Mouse (Mus musculus) CH12.LX (cell line): ENCODE data around the gene Mfap3l. TPM values are rescaled to one million over a fixed set of nuclear protein-coding genes. Genes with fewer than 3 reads are reported as not detected.

Experiments
- DNase-seq: peaks from one replicate; pipeline ENCODE4 v3.0.0-alpha.2; 2013; ENCODE audit errors: extremely low read depth
- H3K27ac ChIP-seq: 2 replicates; pipeline ENCODE4 v1.5.1; 2012; ENCODE audit warnings: low read depth, mild to moderate bottlenecking, control low read depth, moderate library complexity; ENCODE audit not compliant: insufficient read depth
- H3K27me3 ChIP-seq: replicated peaks from 2 replicates; pipeline ENCODE3; 2012; ENCODE audit warnings: inconsistent platforms
- H3K36me3 ChIP-seq, 2 experiments: replicated peaks in 1 of 2; 2 replicates each; pipeline versions ENCODE3 to v1.6.1; 2012; ENCODE audit warnings: inconsistent platforms in 1 of 2, low read length in 1 of 2, mild to moderate bottlenecking in 1 of 2, mixed read lengths in 1 of 2, moderate library complexity in 1 of 2; ENCODE audit not compliant: control insufficient read depth in 1 of 2, insufficient read depth in 1 of 2
- H3K4me1 ChIP-seq, 2 experiments: 2 replicates each; pipeline ENCODE4 v1.6.1; 2012; ENCODE audit warnings: inconsistent platforms in 1 of 2, moderate library complexity in 1 of 2; ENCODE audit not compliant: insufficient read depth in 2 of 2, control insufficient read depth in 1 of 2
- H3K4me2 ChIP-seq: 2 replicates; pipeline ENCODE4 v1.6.1; 2012; ENCODE audit warnings: low read depth, mild to moderate bottlenecking, control low read depth; ENCODE audit not compliant: poor library complexity, insufficient read depth, severe bottlenecking
- H3K4me3 ChIP-seq, 3 experiments: fragments of 150-350 bp in 1 of 3; sonication (generic) in 1 of 3; replicated peaks in 1 of 3; 2 replicates each; pipeline versions ENCODE3 to v1.5.1; 2011 to 2012; ENCODE audit warnings: low read depth in 2 of 3, low read length in 2 of 3, mild to moderate bottlenecking in 2 of 3, moderate library complexity in 2 of 3, control low read depth in 1 of 3, improper control_type of control experiment in 1 of 3, inconsistent platforms in 1 of 3, mixed read lengths in 1 of 3; ENCODE audit not compliant: poor library complexity in 1 of 3
- H3K79me2 ChIP-seq: replicated peaks from 2 replicates; pipeline ENCODE4 v1.6.1; 2012; ENCODE audit warnings: mild to moderate bottlenecking, moderate library complexity; ENCODE audit not compliant: control insufficient read depth, poor library complexity, insufficient read depth, severe bottlenecking; ENCODE audit errors: extremely low read depth
- H3K9ac ChIP-seq: 2 replicates; pipeline ENCODE4 v1.6.1; 2012; ENCODE audit warnings: low read depth, mild to moderate bottlenecking, control low read depth, moderate library complexity; ENCODE audit not compliant: insufficient read depth
- H3K9me3 ChIP-seq: replicated peaks from 2 replicates; pipeline ENCODE3; 2012; ENCODE audit warnings: low read length, inconsistent platforms, mixed read lengths
- BHLHE40 ChIP-seq: IDR thresholded peaks from 2 replicates; pipeline ENCODE4 v1.6.1; 2011; ENCODE audit warnings: mild to moderate bottlenecking, low read depth, low read length, improper control_type of control experiment
- CHD1 ChIP-seq: IDR thresholded peaks from 2 replicates; pipeline ENCODE4 v1.6.1; 2012; ENCODE audit warnings: low read depth, low read length, improper control_type of control experiment, inconsistent platforms
- CHD2 ChIP-seq: IDR thresholded peaks from 2 replicates; pipeline ENCODE4 v1.6.1; 2011; ENCODE audit warnings: low read length, improper control_type of control experiment
- CTCF ChIP-seq, 2 experiments: IDR thresholded peaks in 1 of 2; conservative IDR thresholded peaks in 1 of 2; 2 replicates each; pipeline ENCODE4 v1.5.1; 2011 to 2012; ENCODE audit warnings: low read depth in 2 of 2, low read length in 2 of 2, improper control_type of control experiment in 1 of 2, inconsistent platforms in 1 of 2, mild to moderate bottlenecking in 1 of 2, moderate library complexity in 1 of 2
- EP300 ChIP-seq: IDR thresholded peaks from 2 replicates; pipeline ENCODE4 v1.6.1; 2011; ENCODE audit warnings: low read length, improper control_type of control experiment
- GABPA ChIP-seq: IDR thresholded peaks from 2 replicates; pipeline ENCODE4 v1.6.1; 2012; ENCODE audit warnings: low read depth, low read length, improper control_type of control experiment, inconsistent platforms; ENCODE audit not compliant: insufficient replicate concordance
- HCFC1 ChIP-seq: IDR thresholded peaks from 2 replicates; pipeline ENCODE4 v1.6.1; 2012; ENCODE audit warnings: low read depth, mild to moderate bottlenecking, inconsistent platforms, low read length, improper control_type of control experiment
- JUN ChIP-seq: IDR thresholded peaks from 2 replicates; pipeline ENCODE4 v1.6.1; 2011; ENCODE audit warnings: low read depth, mild to moderate bottlenecking, low read length, improper control_type of control experiment, moderate library complexity; ENCODE audit not compliant: insufficient read depth
- JUND ChIP-seq: conservative IDR thresholded peaks from 2 replicates; pipeline ENCODE4 v1.6.1; 2011; ENCODE audit warnings: low read depth, low read length, improper control_type of control experiment
- KAT2A ChIP-seq: IDR thresholded peaks from 2 replicates; pipeline ENCODE4 v1.6.1; 2012; ENCODE audit warnings: low read length, improper control_type of control experiment, inconsistent platforms; ENCODE audit not compliant: insufficient replicate concordance
- MAFK ChIP-seq: IDR thresholded peaks from 2 replicates; pipeline ENCODE4 v1.6.1; 2011; ENCODE audit warnings: low read length, improper control_type of control experiment; ENCODE audit not compliant: insufficient replicate concordance
- MAX ChIP-seq: IDR thresholded peaks from 2 replicates; pipeline ENCODE4 v1.6.1; 2011; ENCODE audit warnings: low read length, improper control_type of control experiment
- MAZ ChIP-seq: IDR thresholded peaks from 2 replicates; pipeline ENCODE4 v1.6.1; 2012; ENCODE audit warnings: low read depth, mild to moderate bottlenecking, inconsistent platforms, low read length, improper control_type of control experiment, moderate library complexity
- MEF2A ChIP-seq: IDR thresholded peaks from 2 replicates; pipeline ENCODE4 v1.6.1; 2014; ENCODE audit warnings: low read depth, mild to moderate bottlenecking, inconsistent platforms, low read length, improper control_type of control experiment, borderline replicate concordance
- MYC ChIP-seq: IDR thresholded peaks from 2 replicates; pipeline ENCODE4 v1.6.1; 2011; ENCODE audit warnings: low read depth, mild to moderate bottlenecking, improper control_type of control experiment, low read length
- NRF1 ChIP-seq: IDR thresholded peaks from 2 replicates; pipeline ENCODE4 v1.6.1; 2014; ENCODE audit warnings: low read depth, mild to moderate bottlenecking, inconsistent platforms, low read length, improper control_type of control experiment, moderate library complexity
- PAX5 ChIP-seq: IDR thresholded peaks from 2 replicates; pipeline ENCODE4 v1.6.1; 2012; ENCODE audit warnings: low read length, inconsistent platforms, mixed read lengths
- POLR2A ChIP-seq: IDR thresholded peaks from 2 replicates; pipeline ENCODE4 v1.6.1; 2011; ENCODE audit warnings: low read depth, mild to moderate bottlenecking, improper control_type of control experiment, low read length
- RAD21 ChIP-seq: IDR thresholded peaks from 2 replicates; pipeline ENCODE4 v1.6.1; 2011; ENCODE audit warnings: low read depth, mild to moderate bottlenecking, low read length, improper control_type of control experiment, moderate library complexity
- RCOR1 ChIP-seq: conservative IDR thresholded peaks from 2 replicates; pipeline ENCODE4 v1.6.1; 2012; ENCODE audit warnings: low read depth, mild to moderate bottlenecking, inconsistent platforms, low read length, improper control_type of control experiment
- SIN3A ChIP-seq: IDR thresholded peaks from 2 replicates; pipeline ENCODE4 v1.6.1; 2012; ENCODE audit warnings: low read length, improper control_type of control experiment, inconsistent platforms
- TCF12 ChIP-seq: IDR thresholded peaks from 2 replicates; pipeline ENCODE4 v1.6.1; 2014; ENCODE audit warnings: low read depth, mild to moderate bottlenecking, inconsistent platforms, low read length, improper control_type of control experiment
- UBTF ChIP-seq: IDR thresholded peaks from 2 replicates; pipeline ENCODE4 v1.6.1; 2012; ENCODE audit warnings: low read depth, mild to moderate bottlenecking, inconsistent platforms, low read length, improper control_type of control experiment, moderate library complexity
- USF1 ChIP-seq: IDR thresholded peaks from 2 replicates; pipeline ENCODE4 v1.6.1; 2014; ENCODE audit warnings: low read depth, mild to moderate bottlenecking, inconsistent platforms, low read length, improper control_type of control experiment
- ZKSCAN1 ChIP-seq: IDR thresholded peaks from 2 replicates; pipeline ENCODE4 v1.6.1; 2012; ENCODE audit warnings: low read depth, inconsistent platforms, low read length, improper control_type of control experiment, borderline replicate concordance
- ZNF384 ChIP-seq: IDR thresholded peaks from 2 replicates; pipeline ENCODE4 v1.6.1; 2012; ENCODE audit warnings: low read depth, low read length, improper control_type of control experiment, inconsistent platforms
- dilution Hi-C: fragments of 300-500 bp; cut with MboI; formaldehyde crosslinking; loops from 2 replicates; pipeline ENCODE4 v1.14.3; 2020; ENCODE audit warnings: low sequenced_read_pairs; ENCODE audit not compliant: extremely low pct_unique_long_range_greater_than_20kb, extremely low pct_ligation_motif_present
- in situ Hi-C: fragments of 300-500 bp; cut with MboI; formaldehyde crosslinking; loops from 3 replicates; pipeline ENCODE4 v1.14.3; 2019; ENCODE audit warnings: low sequenced_read_pairs, low pct_ligation_motif_present, low pct_unique_long_range_greater_than_20kb, mixed read lengths
- polyA plus RNA-seq: library from polyadenylated mRNA; unstranded; fragments of >175 nt; gene quantifications from 2 replicates; pipeline ENCODE4 v1.2.1, GENCODE M21; 2012; ENCODE audit warnings: low read depth; ENCODE audit not compliant: insufficient read length
- total RNA-seq, 2 experiments: library from RNA; depleted of rRNA; stranded (reverse); fragments of 300-350 nt in 1 of 2; fragments of >200 nt in 1 of 2; gene quantifications; 2 replicates each; pipeline ENCODE4 v1.2.3; 2012 to 2014

Gene Mfap3l
- total and polyA plus RNA-seq, 3 experiments, result 0.05 to 0.98 (median 0.24) TPM

DNA sequence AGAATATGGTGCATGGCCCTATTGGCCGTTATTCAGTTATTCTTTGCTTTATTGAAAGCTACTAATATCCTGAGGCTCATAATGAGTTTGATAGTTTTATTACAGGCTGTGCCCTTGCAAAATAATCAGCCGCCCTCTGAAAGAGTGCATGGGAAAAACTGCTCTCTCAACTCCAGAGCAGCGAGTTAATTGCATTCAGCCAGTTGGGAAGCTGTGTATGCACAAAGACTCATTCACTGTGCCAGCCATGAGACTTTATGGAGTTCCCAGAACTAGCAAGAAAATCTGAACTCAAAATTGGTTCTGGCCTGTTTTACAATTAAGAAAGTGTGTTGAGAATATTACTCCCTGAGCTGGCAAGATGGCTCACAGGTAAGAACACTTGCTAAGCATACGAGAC, 12.5 kb downstream of the Mfap3l start:
- dilution Hi-C loops, result no loop called here
- Histone ChIP-seq H3K4me3 (no peak overlapping the region), H3K79me2 (no peaks in the 10 kb centered on the region), H3K9ac (no peak overlapping the region), H3K27ac (no peak overlapping the region), H3K27me3 (no peaks in the 10 kb centered on the region), H3K36me3 (no peaks in the 10 kb centered on the region), H3K4me2 (no peak overlapping the region), H3K9me3 (no peaks in the 10 kb centered on the region), H3K4me1 (0 out of 4 replicates have a peak, but pooled peaks cover 0 to 4% of the 10 kb centered on the region in 2 experiments)
- TF ChIP-seq UBTF (no peak), MAFK (no peak), EP300 (no peak), SIN3A (no peak), BHLHE40 (no peak), GABPA (no peak), HCFC1 (no peak), RCOR1 (no peak), POLR2A (no peak), NRF1 (no peak), ZNF384 (no peak), MYC (no peak), MEF2A (no peak), JUN (no peak), MAX (no peak), RAD21 (no peak), PAX5 (no peak), CTCF (conservative IDR thresholded peaks at IDR 0.05 in 1 of 2, IDR thresholded peaks at IDR 0.05 in 1 of 2; ENCODE audit: low read depth in 2 of 2, low read length in 2 of 2) (no peak), JUND (no peak), CHD2 (no peak)
- no peak for DNase-seq
- in situ Hi-C loops, result no loop called here

DNA sequence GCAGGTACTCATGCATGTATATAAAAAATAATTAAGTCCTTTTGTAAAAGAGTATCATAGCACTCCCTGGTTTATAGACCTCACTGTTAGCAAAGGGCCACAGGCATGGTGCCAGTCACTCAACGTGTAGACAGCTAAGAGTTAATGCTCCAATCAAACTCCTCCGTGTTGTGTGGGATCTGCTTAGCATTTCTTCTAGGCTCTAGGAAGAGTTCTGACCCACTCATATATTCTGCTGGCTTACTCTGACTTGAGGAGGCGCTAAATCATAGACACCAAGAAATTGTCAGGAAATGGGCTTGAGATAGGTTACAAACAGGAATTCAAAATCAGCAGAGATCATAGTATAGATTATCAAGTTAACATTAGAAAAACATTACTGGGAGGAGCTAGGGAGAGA, 13.3 kb downstream of the Mfap3l start:
- TF ChIP-seq TCF12 (no peak), MAZ (no peak), JUN (no peak), ZKSCAN1 (no peak), CHD1 (no peak), JUND (no peak), MEF2A (no peak), KAT2A (no peak), USF1 (no peak)
- TF ChIP-seq, all 38 proteins: peak for 0
- in situ Hi-C loops, result no loop called here
- Histone ChIP-seq H3K4me3 (no peak overlapping the region), H3K27me3 (no peaks in the 10 kb centered on the region), H3K79me2 (no peaks in the 10 kb centered on the region), H3K9ac (no peak overlapping the region), H3K4me2 (no peak overlapping the region), H3K27ac (no peak overlapping the region), H3K4me1 (0 out of 4 replicates have a peak, but pooled peaks cover 0 to 4% of the 10 kb centered on the region in 2 experiments), H3K36me3 (no peaks in the 10 kb centered on the region), H3K9me3 (no peaks in the 10 kb centered on the region)
- DNase-seq, result no peak
- dilution Hi-C loops, result no loop called here
